Mouse (Mus musculus) central nervous system, embryonic 11.5 days (tissue): ENCODE measurements around the gene Pinlyp. TPM values are rescaled to one million over a fixed set of nuclear protein-coding genes. Genes with fewer than 3 reads are reported as not detected.

Experiments
- polyA plus RNA-seq: library from polyadenylated mRNA; depleted of rRNA; stranded (reverse); fragments of >200 nt; gene quantifications from 2 replicates; pipeline ENCODE4 v1.2.3, GENCODE M21; 2012; rRNA removed

Pinlyp gene
- polyA plus RNA-seq: 0.28 TPM in 1 of 2 replicates, not detected in the other

GRCm38 (mm10) chr7:24546068-24546614 lies at the start of gene Pinlyp, which contains the start of gene Xrcc1:
TSS of gene Pinlyp (minus strand) at chr7:24546118.
TSS of gene Xrcc1 (plus strand) at chr7:24546289.

DNA sequence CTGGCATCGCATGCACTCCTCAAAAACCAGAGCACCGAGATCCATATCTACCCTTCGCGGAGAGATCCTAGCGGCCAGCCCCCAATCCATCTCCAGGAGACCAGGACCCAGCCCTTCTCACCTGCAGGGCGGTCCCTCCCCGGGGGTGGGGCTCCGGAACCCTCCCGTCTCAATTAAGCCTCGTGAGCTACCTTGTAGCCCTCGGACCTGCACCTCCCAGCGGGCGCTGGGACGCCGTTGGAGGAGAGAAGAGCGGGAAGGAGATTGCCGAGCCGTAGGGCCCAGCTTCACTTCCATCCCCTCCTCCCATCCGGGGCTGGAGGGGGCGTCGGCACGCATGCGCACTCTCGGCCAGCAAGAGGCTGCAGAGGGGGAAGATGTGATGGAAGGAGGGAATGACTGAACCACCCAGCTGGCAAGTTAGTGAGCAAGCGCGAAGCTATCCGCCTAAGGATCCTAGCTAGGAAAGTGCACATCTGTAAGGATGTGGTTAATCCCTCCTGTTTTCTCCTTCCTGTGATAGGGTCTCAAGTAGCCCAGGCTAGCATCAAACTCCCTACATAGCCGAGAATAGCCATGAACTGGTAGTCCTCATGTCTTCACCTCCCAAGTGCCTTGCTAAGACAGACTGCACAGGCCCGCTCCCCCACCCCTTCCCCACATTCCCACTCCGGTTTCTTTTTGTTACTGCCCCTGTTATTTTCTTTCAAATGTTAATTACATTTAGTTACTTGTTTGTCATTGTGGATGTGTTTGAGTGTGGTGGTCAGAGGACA lies 41.6 kb upstream of the Pinlyp start, which contains the start of the genes Ethe1 and Zfp575:
Gene Ethe1, plus strand, starts transcription at position 214 of the 776 bp plus-strand sequence.
Gene Zfp575, minus strand, starts transcription at position 312 of the 776 bp plus-strand sequence.

GRCm38 (mm10) chr7:24530062-24530931 lies 15.6 kb downstream of the Pinlyp start, which contains the start of gene Irgq:
TSS of gene Irgq (plus strand) at chr7:24530689.

GRCm38 (mm10) chr7:24512355-24512754 lies 33.6 kb downstream of the Pinlyp start, which contains the start of gene AC161166.1:
TSS of gene AC161166.1 (minus strand) at chr7:24512455.

DNA sequence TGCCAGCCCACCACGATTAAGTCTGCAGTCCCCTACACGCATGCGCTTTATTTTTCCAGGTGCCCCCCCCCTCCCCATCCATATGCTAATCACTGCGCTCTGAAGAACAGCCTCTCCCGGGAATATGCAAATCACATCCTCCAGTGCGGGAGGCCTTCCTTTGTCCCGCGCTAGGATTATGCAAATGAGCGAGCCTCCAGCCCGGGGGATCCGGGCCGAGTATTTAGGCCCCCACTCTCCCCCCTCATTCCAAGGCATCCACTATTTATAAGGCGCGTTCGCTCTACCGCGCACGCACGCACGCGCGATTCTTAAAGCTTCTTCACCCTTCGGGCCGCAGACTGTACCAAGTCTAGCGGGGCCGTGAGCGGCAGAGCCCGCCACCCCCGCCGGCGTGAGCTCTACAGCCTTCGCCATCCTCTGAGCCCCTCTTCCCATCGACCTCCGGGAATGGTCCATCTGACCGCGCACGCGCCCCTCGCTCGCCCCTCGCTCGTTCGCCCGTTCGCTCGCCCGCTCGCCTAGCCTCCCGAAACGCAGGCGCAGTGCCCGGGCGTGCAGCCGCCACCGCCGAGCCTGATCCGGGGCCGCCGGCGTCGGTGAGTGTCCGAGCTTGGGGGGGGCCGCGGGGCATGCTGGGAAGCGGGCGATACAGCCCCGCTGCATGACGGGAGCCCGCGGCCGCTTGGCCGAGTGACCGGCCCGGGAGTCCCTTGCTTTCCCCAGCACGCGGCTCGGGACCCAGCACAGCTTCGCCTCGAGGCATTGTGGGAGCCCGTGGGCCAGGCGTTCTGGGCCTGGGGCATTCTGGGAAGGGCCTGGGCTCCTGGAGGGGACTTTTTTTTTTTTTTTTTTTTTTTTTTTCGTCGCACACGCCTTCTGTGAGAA lies 38.8 kb downstream of the Pinlyp start, which contains the start of gene Zfp428:
Gene Zfp428, plus strand, starts transcription at position 169 of the 888 bp plus-strand sequence.

Other genes with a start within 250 kb of the Pinlyp start
- 46.2 and 50.8 TPM in 2 replicates for gene Zfp61, start 244.9 kb downstream of the Pinlyp start, polyA plus RNA-seq
- 15.5 and 18.2 TPM in 2 replicates for gene Zfp94, start 229.5 kb downstream of the Pinlyp start, polyA plus RNA-seq
- gene Tescl, start 212.2 kb downstream of the Pinlyp start, polyA plus RNA-seq: 0.16 and 0.25 TPM in 2 replicates
- gene Lypd5, start 196.9 kb downstream of the Pinlyp start, polyA plus RNA-seq: 0.02 TPM in 1 of 2 replicates, not detected in the other
- gene Kcnn4, start 175.9 kb downstream of the Pinlyp start, polyA plus RNA-seq: 7.4 and 11.9 TPM in 2 replicates
- gene Smg9, start 146.5 kb downstream of the Pinlyp start, polyA plus RNA-seq: 39.6 and 40.1 TPM in 2 replicates
- not detected in 2 replicates for gene Irgc1, start 93.8 kb downstream of the Pinlyp start, polyA plus RNA-seq
- gene Plaur, start 83.6 kb downstream of the Pinlyp start, polyA plus RNA-seq: 1.9 and 2.7 TPM in 2 replicates
- gene Cadm4, start 64.1 kb downstream of the Pinlyp start, polyA plus RNA-seq: 76.5 and 113 TPM in 2 replicates
- gene Zfp428, start 39.1 kb downstream of the Pinlyp start, polyA plus RNA-seq: 87.0 and 164 TPM in 2 replicates
- not detected in 2 replicates for gene AC161166.1, start 33.7 kb downstream of the Pinlyp start, polyA plus RNA-seq
- gene Irgq, start 15.4 kb downstream of the Pinlyp start, polyA plus RNA-seq: 19.9 and 20.5 TPM in 2 replicates
- gene Xrcc1, start 171 bp upstream of the Pinlyp start, polyA plus RNA-seq: 111 and 112 TPM in 2 replicates
- 12.1 and 14.3 TPM in 2 replicates for gene Ethe1, start 41.4 kb upstream of the Pinlyp start, polyA plus RNA-seq
- gene Zfp575, start 41.5 kb upstream of the Pinlyp start, polyA plus RNA-seq: 0.88 and 1.4 TPM in 2 replicates
- 0.40 and 0.60 TPM in 2 replicates for gene Phldb3, start 64.6 kb upstream of the Pinlyp start, polyA plus RNA-seq
- 0.43 and 0.57 TPM in 2 replicates for gene Lypd3, start 90.4 kb upstream of the Pinlyp start, polyA plus RNA-seq
- gene Tex101, start 130.6 kb upstream of the Pinlyp start, polyA plus RNA-seq: not detected in 2 replicates
- gene BC049730, start 163.1 kb upstream of the Pinlyp start, polyA plus RNA-seq: not detected in 2 replicates
- not detected in 2 replicates for gene Gm4763, start 180.8 kb upstream of the Pinlyp start, polyA plus RNA-seq
- gene Cd177, start 214.2 kb upstream of the Pinlyp start, polyA plus RNA-seq: 0.04 and 0.06 TPM in 2 replicates
- 0.06 TPM in 1 of 2 replicates, not detected in the other for gene Ceacam10, start 231.1 kb upstream of the Pinlyp start, polyA plus RNA-seq